Mouse (Mus musculus): Measurements from ENCODE around the gene Uhrf1. TPM values are rescaled to one million over a fixed set of nuclear protein-coding genes. Genes with fewer than 3 reads are reported as not detected.
"Not testable (repeated sequence)": the region's sequence is repeated elsewhere in the genome, so short reads cannot be mapped to it uniquely, and the experiment has no call there.

The Uhrf1 gene
- polyA plus RNA-seq (2014; fragmentation: Nextera tagmentation; extraction: Ambion mirVana), result 137 and 147 TPM in 2 replicates

- H3K4me3 ChIP-seq (ENCODE audit: low read depth, low read length), result peak within 1 kb of the TSS; percentile 84
- peak; percentile 86 for ATAC-seq (ENCODE audit: insufficient read depth)
- H3K9ac ChIP-seq, result peak within 1 kb of the TSS; percentile 86
- no peaks in the 10 kb centered on the region for H3K9me3 ChIP-seq (ENCODE audit: low read depth, low read length)
- peak within 1 kb of the TSS; percentile 97 for H3K27ac ChIP-seq (ENCODE audit: low read depth)
- H3K4me2 ChIP-seq, result peak within 1 kb of the TSS; percentile 99
- peak; percentile 98 for DNase-seq
- H3K4me1 ChIP-seq (ENCODE audit: insufficient read depth), result peaks cover 14% of the 10 kb centered on the region; the same call in 1 of the 2 replicates
- H3K36me3 ChIP-seq (ENCODE audit: insufficient read depth), result peaks cover 35% of the 10 kb centered on the region
- TF ChIP-seq CTCF (IDR thresholded peaks at IDR 0.05; ENCODE audit: low read depth), result no peak
- 0% methylated on average over 43 of the region's 43 CpGs for WGBS
- no peaks in the 10 kb centered on the region for H3K27me3 ChIP-seq (ENCODE audit: insufficient read depth, low read length)
Observed at GRCm38 (mm10) chr17:56303160-56303846, at the start of gene Uhrf1. Gene Uhrf1, plus strand, starts transcription at chr17:56303321.

DNA sequence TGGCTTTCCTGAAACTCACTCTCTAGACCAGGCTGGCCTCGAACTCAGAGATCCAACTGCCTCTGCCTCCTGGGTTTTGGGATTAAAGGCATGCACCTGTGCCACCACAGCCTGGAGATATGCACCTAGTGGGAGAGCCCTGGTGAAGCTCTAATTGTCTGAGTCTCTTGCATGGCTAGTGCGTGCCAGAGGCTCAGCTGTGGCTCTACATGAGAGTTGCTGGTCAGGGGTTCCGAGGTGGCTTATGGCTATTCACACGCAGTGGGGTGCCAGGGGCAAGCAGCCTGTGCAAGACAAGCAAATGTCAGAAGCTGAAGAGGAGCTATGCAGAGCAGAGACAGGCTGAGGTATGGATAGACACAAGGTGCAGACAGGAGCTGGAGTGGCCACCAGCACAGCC is 48.4 kb upstream of the Uhrf1 start:
- ATAC-seq (ENCODE audit: insufficient read depth) (no peak), DNase-seq (no peak)
- no peak for TF ChIP-seq CTCF (IDR thresholded peaks at IDR 0.05; ENCODE audit: low read depth)
- no peaks in the 10 kb centered on the region for H3K9me3 ChIP-seq (ENCODE audit: low read depth, low read length)
- H3K4me2 ChIP-seq, result no peak overlapping the region
- H3K27ac ChIP-seq (ENCODE audit: low read depth), result no peak overlapping the region
- H3K9ac ChIP-seq, result no peak overlapping the region
- no peak overlapping the region for H3K4me3 ChIP-seq (ENCODE audit: low read depth, low read length)
- peaks cover 17% of the 10 kb centered on the region for H3K36me3 ChIP-seq (ENCODE audit: insufficient read depth)
- WGBS, result 76% methylated on average over 4 of the region's 4 CpGs
- no peaks in the 10 kb centered on the region for H3K27me3 ChIP-seq (ENCODE audit: insufficient read depth, low read length)
- H3K4me1 ChIP-seq (ENCODE audit: insufficient read depth), result peaks cover 4% of the 10 kb centered on the region

DNA sequence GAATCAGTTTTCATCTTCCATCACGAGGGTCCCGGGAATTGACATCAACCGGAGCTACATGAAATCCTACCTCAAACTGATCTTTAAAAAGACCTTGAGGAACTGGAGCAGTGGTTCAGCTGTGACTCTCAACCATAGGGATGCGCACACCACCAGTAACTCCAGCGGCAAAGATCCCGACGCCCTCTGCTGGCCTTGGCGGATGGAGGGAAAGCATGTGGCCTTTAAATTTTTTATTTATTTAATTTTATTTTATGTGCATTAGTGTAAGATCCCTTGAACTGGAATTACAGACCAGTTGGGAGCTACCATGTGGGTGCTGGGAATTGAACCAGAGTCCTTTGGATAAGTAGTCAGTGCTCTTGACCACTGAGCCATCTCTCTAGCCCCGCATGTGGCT is 47.7 kb upstream of the Uhrf1 start:
- Histone ChIP-seq H3K27me3 (ENCODE audit: insufficient read depth, low read length) (no peaks in the 10 kb centered on the region), H3K4me3 (ENCODE audit: low read depth, low read length) (no peak overlapping the region), H3K27ac (ENCODE audit: low read depth) (peak overlapping the region; percentile 9; the same call in 1 of the 2 replicates), H3K9ac (no peak overlapping the region), H3K4me1 (ENCODE audit: insufficient read depth) (peaks cover 4% of the 10 kb centered on the region), H3K36me3 (ENCODE audit: insufficient read depth) (peaks cover 24% of the 10 kb centered on the region), H3K9me3 (ENCODE audit: low read depth, low read length) (no peaks in the 10 kb centered on the region), H3K4me2 (peak overlapping the region; percentile 90)
- DNase-seq, result peak; percentile 74
- peak; percentile 2; the same call in 1 of the 2 replicates for ATAC-seq (ENCODE audit: insufficient read depth)
- TF ChIP-seq CTCF (IDR thresholded peaks at IDR 0.05; ENCODE audit: low read depth), result peak; percentile 11; the same call in 1 of the 2 replicates
- 14% methylated on average over 9 of the region's 9 CpGs for WGBS

DNA sequence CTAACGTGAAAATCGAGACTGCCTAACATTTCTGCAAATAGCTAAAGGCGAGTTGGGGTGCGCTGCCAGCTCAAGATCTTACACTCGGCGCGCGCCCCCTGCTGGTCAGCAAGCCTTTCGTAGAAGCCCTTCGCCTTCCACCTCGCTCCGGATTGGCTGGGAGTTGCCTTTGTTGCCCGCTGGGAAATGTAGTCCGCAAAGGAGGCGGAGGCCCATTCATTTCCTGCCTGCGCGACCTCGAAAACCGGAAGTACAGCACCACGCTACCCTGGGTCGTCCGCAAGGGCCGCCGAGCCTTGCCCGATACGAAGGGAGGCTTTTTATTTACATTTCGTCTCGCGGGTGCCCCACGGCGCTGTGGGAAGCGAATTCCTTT is 47.3 kb upstream of the Uhrf1 start:
- H3K27ac ChIP-seq (ENCODE audit: low read depth), result peak overlapping the region; percentile 95
- H3K27me3 ChIP-seq (ENCODE audit: insufficient read depth, low read length), result no peaks in the 10 kb centered on the region
- H3K4me3 ChIP-seq (ENCODE audit: low read depth, low read length), result peak overlapping the region; percentile 64
- peaks cover 28% of the 10 kb centered on the region for H3K36me3 ChIP-seq (ENCODE audit: insufficient read depth)
- DNase-seq, result peak; percentile 100
- peak overlapping the region; percentile 52 for H3K9ac ChIP-seq
- peak; percentile 97 for TF ChIP-seq CTCF (IDR thresholded peaks at IDR 0.05; ENCODE audit: low read depth)
- H3K9me3 ChIP-seq (ENCODE audit: low read depth, low read length), result no peaks in the 10 kb centered on the region
- peaks cover 4% of the 10 kb centered on the region for H3K4me1 ChIP-seq (ENCODE audit: insufficient read depth)
- ATAC-seq (ENCODE audit: insufficient read depth), result peak; percentile 93
- under 1% methylated on average over 32 of the region's 32 CpGs for WGBS
- H3K4me2 ChIP-seq, result peak overlapping the region; percentile 90

DNA sequence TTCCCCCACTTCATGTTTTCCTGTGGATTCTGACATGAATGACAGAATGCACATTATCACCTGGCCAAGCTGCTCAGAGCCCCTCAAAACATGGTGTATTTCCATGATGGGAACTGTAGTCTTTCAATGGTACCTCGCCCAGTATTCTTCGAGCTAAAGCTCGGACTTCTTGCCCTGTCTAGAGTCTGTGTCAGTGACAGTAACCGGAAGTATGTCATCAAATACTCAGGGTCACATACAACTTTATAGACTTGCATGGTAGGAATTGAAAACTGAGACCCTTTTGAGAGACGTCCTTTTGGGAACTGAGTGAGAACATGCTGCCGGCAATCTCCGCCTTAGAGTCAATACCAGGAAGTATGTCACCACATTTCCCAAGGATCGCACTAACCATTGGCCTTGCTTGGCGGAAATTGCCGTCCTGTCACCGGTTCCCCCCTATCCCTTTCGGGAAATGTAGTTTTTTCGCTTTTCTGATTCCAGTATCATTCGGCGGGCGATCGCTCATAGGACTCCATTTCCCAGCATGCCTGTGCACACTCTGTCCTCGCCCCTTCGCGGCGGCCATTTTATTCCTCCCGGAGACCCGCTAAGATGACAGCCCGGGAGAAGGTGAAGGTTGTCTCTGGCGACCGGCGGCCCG is 46.8 kb upstream of the Uhrf1 start, which contains the start of gene Fem1a:
TSS of gene Fem1a (plus strand) at position 572 of the 643 bp plus-strand sequence.
- under 1% methylated on average over 28 of the region's 28 CpGs for WGBS
- H3K4me2 ChIP-seq, result peak within 1 kb of the TSS; percentile 90

GRCm38 (mm10) chr17:56257181-56257894 is 45.8 kb upstream of the Uhrf1 start:
- H3K4me2 ChIP-seq, result peak overlapping the region; percentile 90
- peaks cover 4% of the 10 kb centered on the region for H3K4me1 ChIP-seq (ENCODE audit: insufficient read depth)
- peak overlapping the region; percentile 64 for H3K4me3 ChIP-seq (ENCODE audit: low read depth, low read length)
- H3K36me3 ChIP-seq (ENCODE audit: insufficient read depth), result peaks cover 43% of the 10 kb centered on the region
- H3K9me3 ChIP-seq (ENCODE audit: low read depth, low read length), result no peaks in the 10 kb centered on the region
- no peaks in the 10 kb centered on the region for H3K27me3 ChIP-seq (ENCODE audit: insufficient read depth, low read length)
- ATAC-seq (ENCODE audit: insufficient read depth) (no peak), DNase-seq (no peak)
- WGBS, result 9% methylated on average over 47 of the region's 58 CpGs
- no peak for TF ChIP-seq CTCF (IDR thresholded peaks at IDR 0.05; ENCODE audit: low read depth)
- peak overlapping the region; percentile 56 for H3K9ac ChIP-seq
- H3K27ac ChIP-seq (ENCODE audit: low read depth), result no peak overlapping the region

More for the DNA sequence above, 46.8 kb upstream of the Uhrf1 start, which contains the start of gene Fem1a:
- Histone ChIP-seq H3K36me3 (ENCODE audit: insufficient read depth) (peaks cover 33% of the 10 kb centered on the region), H3K9me3 (ENCODE audit: low read depth, low read length) (no peaks in the 10 kb centered on the region), H3K27ac (ENCODE audit: low read depth) (peak within 1 kb of the TSS; percentile 95), H3K4me1 (ENCODE audit: insufficient read depth) (peaks cover 4% of the 10 kb centered on the region), H3K9ac (peak within 1 kb of the TSS; percentile 56), H3K27me3 (ENCODE audit: insufficient read depth, low read length) (no peaks in the 10 kb centered on the region), H3K4me3 (ENCODE audit: low read depth, low read length) (peak within 1 kb of the TSS; percentile 64)
- no peak for TF ChIP-seq CTCF (IDR thresholded peaks at IDR 0.05; ENCODE audit: low read depth)
- ATAC-seq (ENCODE audit: insufficient read depth), result peak; percentile 94
- peak; percentile 99 for DNase-seq

DNA sequence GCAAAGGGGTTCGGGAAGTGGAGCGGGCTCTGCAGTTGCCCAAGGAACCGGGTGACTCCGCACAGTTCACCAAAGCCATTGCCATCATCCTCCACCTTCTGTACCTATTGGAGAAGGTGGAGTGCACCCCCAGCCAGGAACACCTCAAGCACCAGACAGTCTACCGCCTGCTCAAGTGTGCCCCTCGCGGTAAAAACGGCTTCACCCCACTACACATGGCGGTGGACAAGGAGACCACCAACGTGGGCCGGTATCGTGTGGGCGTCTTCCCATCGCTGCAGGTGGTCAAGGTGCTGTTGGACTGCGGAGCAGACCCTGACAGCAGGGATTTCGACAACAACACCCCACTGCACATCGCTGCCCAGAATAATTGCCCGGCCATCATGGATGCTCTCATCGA is 44.9 kb upstream of the Uhrf1 start:
- H3K36me3 ChIP-seq (ENCODE audit: insufficient read depth), result peaks cover 52% of the 10 kb centered on the region
- not testable (repeated sequence) for H3K4me1 ChIP-seq (ENCODE audit: insufficient read depth); H3K27ac ChIP-seq (ENCODE audit: low read depth); H3K4me3 ChIP-seq (ENCODE audit: low read depth, low read length); H3K27me3 ChIP-seq (ENCODE audit: insufficient read depth, low read length); DNase-seq; ATAC-seq (ENCODE audit: insufficient read depth); H3K9me3 ChIP-seq (ENCODE audit: low read depth, low read length); H3K9ac ChIP-seq
- H3K4me2 ChIP-seq, result peak overlapping the region; percentile 90; the same call in 1 of the 2 replicates
- 91% methylated on average over 19 of the region's 19 CpGs for WGBS

- H3K4me2 ChIP-seq, result peak overlapping the region; percentile 1; the same call in 1 of the 2 replicates
- not testable (repeated sequence) for H3K4me3 ChIP-seq (ENCODE audit: low read depth, low read length); ATAC-seq (ENCODE audit: insufficient read depth); H3K9ac ChIP-seq; DNase-seq; H3K27me3 ChIP-seq (ENCODE audit: insufficient read depth, low read length); H3K4me1 ChIP-seq (ENCODE audit: insufficient read depth); H3K27ac ChIP-seq (ENCODE audit: low read depth); H3K9me3 ChIP-seq (ENCODE audit: low read depth, low read length)
- WGBS, result 50% methylated on average over 2 of the region's 2 CpGs
- peaks cover 53% of the 10 kb centered on the region for H3K36me3 ChIP-seq (ENCODE audit: insufficient read depth)
Observed at GRCm38 (mm10) chr17:56258812-56259211, 44.3 kb upstream of the Uhrf1 start.

Measured in lung, embryonic 14.5 days (tissue).